Mouse (Mus musculus) forelimb bud, embryonic 11.5 days (tissue): ENCODE data around the gene Cemip2.
A peak's percentile ranks its signal among the peaks of the same experiment; 100 is the strongest.

Source experiments
- DNase-seq: peaks from one replicate; pipeline ENCODE4 v3.0.0-alpha.2; 2012; ENCODE audit warnings: low read depth, low spot score

Cemip2 gene

DNA sequence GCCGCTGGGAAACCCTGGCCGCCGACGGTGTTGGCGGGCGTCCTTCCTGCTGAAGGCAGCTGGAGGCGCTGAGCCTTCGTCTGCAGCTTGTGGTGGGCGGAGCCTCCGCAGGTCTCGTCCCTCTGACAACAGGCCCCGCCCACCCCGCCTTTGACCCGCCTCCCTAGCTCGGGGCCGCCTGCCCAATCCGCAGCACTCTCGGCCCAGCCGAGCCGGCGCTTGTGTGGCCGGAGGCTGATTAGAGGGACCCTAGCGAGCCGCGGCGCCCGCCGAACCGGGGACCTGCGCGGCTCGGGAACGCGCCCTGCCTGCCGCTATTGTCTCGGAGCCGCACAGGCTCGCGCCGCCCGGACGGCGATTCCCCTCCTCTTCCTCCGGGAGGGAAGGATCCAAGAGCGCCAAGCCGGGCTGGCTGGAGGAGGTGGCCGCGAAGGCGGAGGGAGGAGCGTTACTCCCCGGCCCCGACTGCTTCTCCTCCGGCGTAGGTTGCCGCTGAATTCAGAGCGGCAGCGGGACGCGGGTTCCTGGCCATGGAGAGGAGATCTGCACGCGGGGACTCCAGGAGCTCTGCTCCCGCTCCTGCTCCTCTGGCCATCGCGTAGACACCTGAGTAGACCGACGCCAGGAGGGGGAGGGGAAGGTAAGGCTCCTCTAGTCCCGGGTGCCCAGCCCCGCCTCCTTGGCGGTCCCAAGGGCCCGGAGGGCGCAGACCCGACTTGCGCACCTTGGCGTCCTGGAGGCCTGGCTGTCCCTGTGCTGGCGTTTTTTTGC is at the start of gene Cemip2:
Gene Cemip2 (plus strand): TSS at position 196 of the 771 bp plus-strand sequence.
- DNase-seq = peak; percentile 92

DNA sequence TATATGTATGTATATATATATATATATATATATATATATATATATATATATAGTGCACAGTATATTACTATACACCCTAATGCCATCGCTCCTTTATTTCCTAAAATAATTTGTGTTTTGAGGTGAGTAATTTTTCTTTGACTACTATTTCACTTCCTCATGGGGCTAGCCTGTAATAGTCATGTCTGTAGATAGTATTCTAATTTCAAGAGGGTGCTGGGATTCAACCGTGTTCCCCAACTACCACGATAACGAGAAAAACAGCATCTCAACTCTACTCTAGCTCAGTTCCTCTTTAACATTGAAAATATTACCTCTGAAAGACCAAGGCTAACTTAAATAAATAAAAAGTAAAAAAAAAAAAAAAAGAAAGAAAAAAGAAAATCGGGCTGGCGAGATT is 49.8 kb upstream of the Cemip2 start:
- DNase-seq = no peak

DNA sequence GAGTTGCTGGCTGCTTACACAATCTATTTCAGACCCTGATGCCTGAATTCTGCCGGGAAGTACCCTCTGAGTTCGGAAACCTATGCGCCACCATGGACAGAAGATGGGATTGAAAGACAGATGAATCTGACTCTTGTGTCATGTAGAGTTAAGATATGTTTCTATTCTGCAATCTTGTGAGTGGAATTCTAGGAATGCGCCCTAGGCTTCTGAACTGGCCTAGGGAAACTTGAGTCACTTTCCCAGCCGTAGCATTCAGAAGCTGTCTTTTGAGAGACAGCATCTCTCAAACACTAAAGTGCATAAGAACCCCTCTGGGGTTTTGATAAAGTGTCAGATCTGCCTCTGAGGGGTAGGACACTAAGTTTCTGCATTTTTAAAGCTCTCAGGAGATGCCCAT is 46.3 kb upstream of the Cemip2 start:
- no peak for DNase-seq

DNA sequence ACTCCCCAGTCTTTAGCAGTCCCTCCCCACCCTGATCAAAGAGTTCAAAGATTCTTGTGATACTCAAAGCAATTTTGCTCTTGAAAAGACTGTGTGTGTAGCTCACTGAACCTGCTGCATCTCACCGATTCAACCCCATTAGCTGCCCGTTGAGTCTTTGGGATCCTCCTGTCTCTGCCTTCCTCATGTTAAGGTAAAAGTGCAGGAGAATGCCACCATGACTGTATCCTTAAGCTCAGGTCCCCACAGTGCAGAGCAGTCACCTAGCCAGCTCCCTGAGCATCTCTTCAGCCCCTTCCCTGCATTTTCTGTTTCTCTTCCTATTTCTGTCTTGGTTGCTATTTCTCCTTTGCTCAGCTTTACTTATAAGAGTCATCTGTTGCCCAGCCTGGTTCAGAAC is 45.0 kb upstream of the Cemip2 start:
- no peak for DNase-seq

DNA sequence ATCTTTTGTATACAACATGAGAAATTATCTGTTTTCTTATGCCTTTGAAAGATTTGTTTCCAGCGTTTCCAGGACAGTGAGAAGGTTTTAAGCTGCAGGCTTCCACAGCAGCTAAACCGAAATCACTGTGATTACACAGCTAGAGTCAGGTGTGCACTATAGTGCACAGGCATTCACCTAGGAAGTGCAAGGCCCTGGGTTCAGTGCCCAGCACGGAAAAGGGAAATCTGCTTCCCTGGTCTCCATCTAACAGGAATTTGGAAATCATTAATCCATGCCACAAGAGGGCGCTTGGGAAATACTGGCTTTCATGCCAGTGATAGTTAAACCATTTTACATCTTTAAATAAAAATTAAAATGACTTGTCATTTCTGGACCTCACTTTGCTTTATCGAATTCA is 44.0 kb upstream of the Cemip2 start:
- DNase-seq = peak; percentile 34

DNA sequence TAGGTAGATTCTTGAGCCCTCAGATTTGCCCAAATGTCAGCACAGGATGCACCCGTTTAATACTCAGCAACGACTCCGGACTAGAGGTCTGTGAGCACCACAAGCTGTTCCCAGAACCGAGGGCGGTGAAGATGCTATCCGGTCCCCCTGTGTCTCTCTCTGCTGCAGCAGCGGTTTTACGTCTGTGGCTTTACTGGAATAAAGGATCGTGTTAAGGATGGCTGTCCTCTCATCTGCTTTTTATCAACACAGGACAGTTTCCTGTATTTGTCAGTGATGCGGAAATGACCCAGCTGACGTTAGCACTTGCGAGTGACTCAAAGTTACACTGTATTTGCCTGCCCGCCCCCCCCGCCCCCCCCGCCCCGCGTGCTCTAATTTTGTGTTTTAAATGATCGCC is 40.7 kb upstream of the Cemip2 start:
- DNase-seq = no peak

DNA sequence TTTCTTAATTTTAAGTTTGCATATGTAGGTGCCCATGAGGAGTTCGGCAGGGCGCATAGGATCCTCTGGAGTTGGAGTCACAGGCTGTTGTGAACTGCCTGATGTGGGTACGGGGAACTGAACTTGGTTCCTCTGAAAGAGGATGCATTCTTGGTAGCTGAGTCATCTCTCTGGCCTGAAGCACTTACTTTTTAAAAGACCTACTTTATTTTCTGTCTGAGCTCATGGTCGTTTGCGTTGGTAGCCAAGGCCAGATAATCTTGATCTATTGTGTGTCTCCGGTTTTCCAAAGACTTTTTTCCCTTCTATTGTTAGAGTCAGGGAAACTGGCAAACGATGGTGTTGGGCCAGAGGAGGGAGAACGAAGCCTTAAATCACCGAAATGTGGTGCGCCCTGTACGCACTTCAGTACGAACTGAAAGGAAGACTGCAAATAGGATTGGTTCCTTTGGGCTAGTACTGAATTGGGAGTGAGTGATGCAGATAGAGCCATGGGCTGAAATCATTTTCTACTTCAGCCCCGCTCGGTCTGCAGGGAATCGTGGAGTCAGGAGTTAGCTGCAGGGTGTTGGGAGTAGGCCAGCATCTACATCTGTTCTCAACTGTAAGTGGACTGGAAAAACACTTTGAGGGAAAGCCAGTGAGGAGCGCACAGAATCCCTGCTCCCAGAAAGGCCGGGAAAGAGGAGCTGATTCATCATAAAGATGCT is 40.1 kb upstream of the Cemip2 start:
- no peak for DNase-seq

DNA sequence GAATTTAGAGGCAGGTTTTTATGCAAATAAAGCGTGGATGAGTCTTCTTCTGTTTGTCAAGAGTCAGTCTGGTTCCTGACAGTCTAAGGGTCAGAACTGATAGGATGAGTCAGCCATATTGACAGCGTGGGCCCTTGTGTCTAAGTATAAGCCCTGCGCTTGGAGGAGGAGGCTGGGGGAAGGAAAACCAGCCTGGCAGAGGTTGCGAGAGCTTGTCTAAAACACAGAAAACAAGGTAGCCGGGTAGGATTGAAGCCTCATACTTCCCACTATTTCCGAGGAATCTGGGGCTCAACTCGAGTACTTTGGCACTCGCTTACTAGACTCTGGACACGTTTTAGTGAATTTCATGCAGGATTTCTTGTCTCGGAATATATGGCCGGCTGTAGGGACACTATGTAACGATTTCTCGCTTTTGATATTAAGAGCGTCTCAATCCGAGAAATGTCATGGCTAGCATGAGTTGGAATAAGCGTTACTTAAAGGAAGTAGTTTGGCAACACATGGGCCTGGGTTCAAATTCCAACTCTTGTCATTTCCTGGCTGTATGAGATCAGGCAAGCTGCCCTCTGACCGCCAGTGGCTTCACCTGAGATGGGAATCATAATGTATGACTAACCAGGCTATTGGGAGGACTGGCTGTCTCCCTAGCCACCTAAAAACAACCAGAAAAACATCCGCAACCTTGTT is 39.4 kb upstream of the Cemip2 start:
- DNase-seq = no peak

DNA sequence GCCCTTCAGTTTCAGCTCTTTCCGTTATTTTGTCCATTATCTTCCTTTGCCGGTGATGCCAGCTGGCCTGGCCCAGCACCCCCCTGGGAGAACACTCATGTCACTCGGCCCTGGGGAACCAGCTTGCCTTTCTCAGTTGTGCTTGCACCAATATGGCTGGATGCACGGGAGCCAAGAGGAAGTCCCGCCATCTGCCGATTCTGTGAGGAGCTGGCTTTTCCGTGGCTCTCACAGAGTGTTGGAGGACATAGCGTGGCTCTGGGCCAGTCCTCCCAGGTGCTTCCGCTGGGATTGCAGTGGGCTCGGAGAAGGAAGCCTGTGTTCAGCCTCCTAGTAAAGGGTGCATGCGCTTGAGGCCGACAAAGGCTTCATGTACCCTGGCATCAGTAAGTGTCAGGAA is 36.0 kb upstream of the Cemip2 start:
- no peak for DNase-seq

DNA sequence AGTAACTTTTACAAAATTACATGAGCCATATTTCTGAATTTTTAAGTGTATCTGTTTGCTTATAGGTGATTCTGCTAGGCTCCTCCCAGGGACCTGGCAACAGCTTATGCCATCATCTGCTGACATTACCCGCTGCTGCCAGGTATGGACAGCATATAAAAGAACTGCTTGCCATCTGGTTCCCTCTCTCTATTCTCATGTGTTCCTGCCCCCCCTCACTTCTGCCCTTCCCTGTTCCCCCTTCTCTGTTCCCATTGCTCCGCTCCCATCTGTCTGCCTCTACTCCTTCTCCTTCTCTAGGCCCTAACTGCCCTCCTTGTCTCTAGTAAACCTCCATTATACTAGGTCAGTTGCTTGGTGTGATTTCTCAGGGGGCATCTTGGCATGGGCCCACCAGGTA is 32.6 kb upstream of the Cemip2 start:
- no peak for DNase-seq

DNA sequence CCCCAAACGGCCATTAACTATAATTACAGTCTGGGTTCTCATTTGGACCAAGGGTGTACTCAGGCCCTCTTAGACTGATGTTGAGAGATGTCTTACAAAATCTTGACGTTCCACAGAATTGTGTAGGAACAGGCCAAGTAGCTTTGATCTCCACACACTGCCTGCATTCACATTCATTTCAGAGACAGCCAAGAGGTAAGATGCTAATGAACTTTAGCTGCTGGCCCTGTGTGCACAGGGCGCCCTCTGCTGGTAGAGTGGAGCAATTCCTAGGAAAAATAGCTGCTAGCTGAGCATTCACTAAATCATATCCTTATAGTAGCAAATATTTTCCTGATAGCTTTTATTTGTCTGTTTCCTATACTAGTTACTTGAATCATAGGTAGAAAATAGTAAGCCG is 30.8 kb upstream of the Cemip2 start:
- DNase-seq = peak; percentile 68

DNA sequence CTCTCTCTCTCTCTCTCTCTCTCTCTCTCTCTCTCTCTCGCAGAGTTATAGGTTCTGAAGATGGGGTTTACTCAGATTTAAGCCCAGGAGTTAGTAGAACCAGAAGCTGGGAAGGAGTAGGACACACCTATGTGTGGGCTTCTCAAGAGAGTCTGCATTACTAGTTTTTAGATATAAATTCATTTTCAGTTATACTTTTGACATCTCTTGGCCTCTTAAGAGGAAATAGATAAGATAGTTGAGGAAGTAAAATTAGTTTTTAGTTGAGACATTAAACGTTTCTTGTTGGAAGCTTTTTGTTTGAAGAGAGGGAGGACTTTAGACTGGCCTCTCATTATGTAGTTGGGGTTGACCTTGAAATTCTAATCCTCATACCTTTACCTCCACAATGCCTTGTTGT is 28.0 kb upstream of the Cemip2 start:
- no peak for DNase-seq

DNA sequence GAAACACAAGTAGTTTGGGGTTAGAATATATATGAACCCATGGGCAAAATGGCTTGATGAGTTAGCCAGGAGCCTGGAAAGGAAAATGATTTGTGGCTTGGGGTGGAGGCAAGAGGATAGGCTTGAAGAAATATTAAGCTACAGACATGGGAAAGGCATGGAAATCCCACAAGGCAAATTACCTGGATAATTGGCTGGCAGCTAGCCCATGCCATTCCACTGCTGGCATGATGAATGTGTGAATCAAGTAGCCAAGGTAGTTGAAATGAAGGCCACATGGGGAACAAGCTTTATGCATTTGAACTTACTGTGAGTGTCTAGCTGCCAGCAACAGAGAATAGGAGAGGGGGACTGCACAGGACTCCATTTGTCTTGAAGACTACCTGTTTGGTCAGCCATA is 16.5 kb upstream of the Cemip2 start:
- no peak for DNase-seq

DNA sequence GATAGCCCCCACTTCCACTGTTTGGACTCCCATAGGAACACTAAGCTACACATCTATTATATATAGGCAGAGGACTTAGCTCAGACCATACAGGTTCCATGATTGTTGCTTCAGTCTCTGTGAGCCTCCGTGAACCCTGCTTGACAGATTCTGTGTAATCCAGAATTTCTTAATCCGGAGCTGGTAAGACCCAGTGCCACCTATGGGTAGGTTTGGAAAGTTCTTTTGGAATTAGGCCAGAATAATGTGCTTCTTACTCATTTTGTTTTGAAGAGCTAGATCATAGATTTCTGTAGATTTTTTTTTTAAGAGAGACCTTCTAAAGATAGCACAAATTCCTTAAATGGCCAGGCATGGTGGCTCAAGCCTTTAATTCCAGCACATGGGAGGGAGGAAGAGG is 14.1 kb upstream of the Cemip2 start:
- DNase-seq = no peak

DNA sequence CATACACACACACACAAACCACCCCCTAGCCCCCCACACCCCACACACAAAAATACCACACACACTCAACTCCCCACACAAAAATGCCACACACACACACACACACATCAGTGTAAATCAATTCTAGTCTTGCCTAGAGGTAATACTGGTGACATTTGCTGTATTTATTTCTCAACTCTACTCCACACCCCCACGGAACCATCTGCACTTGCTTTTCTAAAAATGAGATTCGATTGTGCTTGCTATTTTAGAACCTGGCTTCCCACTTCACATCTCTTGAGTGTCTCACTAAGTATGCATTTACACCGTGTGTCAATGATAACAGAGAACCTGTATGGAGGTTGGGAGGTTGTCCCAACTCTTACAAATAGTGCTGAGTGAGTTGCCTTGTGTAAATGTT is 13.4 kb upstream of the Cemip2 start:
- DNase-seq = no peak

DNA sequence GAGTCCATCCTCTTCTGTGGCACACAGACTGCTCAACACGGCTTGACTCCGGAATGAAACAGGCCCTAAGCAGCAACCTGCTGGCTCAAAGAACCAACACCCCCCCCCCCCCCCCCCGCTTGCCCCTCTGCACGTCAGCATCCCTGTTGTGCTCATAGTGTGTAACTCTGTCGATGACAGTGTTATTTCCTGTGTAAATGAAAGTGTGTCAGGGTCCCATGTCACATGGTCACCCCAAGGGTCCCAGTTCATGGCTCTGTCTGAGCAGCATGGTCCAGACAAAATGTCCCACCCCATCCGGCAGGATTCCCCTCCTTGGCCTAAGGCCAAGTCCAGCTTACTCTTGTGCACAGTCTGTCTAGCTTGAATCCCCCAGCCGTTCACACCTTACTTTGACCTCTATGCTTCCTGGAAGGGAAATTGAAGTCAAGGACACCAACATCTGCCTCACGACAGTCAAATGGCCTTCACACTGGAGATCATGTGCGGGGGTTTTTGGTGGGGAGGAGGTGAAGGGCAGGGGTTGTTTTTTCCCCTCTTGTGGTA is 10.6 kb upstream of the Cemip2 start:
- DNase-seq = no peak

DNA sequence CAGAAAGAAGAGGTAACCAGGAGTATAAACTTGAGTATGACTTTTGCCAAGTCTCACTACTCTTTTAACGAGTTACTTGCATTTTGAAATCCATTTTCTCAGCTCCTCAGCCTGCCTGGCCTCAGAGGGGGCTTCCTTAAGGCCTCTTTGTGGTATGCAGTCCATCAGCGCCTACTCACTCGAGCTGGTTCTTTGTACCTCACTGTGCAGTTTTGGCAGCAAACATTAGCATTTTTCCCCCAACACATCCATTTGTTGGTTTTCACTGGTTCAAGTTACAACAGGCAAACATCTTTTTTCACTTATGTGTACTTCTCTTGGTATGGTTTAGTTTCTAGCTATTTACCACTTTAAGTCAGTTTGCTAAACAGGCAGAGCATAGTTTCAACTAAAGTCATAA is 8.3 kb upstream of the Cemip2 start:
- DNase-seq = no peak

DNA sequence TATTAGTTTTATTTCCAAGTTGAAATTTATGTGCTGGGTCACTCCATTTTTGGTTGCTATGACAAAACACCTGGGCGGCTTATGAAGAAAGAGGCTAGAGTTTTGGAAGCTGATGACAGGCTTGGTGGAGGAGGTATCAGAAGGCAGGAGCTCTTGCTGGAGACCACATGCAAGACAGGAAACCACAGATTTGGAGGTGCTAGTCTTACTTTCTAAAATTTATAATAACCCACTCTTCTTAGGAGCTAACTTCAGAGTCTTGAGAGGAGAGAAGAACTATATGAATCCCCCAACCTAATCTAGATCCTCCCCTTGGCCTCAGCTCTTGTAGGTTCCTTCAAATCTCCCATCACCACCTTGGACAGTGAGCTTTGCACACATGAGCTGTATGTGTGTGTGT is 6.6 kb upstream of the Cemip2 start:
- no peak for DNase-seq

DNA sequence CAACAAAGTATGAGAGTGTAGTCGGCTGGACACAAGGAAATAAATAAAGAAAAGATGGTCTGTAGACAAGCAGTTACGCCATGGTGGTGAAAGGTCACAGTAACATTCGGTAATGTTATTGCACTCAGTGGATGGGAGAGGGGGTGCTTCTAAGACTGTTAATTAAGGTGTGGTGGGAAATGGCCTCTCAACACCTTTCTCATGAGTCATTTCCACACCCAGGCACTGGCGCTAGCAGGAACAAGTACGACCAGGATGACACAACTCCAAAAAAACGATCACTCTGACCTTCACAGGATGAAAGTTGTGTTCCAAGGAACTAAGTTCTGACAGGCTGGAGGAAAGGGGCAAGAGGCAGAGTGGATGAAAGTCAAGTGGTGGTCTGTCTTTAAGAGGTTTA is 4.5 kb upstream of the Cemip2 start:
- DNase-seq = no peak

DNA sequence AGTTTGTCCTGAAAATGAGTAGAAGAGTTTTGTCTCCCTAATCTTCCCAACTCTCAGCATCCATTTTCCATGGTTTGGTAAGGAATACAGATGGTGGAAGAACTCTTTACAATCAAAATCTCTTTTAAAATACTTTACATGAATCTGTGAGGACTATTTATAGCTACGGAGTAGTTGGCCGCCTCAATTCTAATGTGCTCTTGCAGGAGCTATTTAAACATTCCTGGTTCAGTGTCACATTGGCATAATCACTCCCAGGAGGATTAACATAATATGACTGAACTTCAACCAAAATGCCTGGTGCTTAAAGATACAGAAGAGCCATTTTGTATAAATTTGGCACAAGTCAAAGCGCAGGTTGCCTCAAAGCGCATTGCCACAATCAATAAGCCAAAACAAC is 2.5 kb upstream of the Cemip2 start:
- DNase-seq = no peak

DNA sequence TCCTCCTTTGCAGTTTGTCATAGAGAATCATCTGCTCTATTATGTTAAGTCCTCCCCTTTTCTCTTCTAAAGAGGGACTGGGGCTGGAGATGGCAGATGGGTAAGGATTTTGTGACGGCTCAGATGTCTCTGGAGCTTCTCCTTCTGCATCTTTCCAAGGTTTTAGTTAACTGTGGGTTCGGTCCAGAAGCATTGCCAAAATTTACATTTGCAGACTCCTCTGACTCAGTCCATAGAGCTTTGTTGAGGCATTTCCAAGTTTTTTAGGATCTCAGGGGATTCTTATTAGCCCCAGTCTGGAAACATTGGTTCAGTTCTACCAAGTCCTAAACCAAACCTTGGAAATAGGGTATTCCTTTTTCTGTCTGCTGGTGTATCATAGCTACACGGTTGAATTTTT is 1.5 kb upstream of the Cemip2 start:
- DNase-seq = no peak

DNA sequence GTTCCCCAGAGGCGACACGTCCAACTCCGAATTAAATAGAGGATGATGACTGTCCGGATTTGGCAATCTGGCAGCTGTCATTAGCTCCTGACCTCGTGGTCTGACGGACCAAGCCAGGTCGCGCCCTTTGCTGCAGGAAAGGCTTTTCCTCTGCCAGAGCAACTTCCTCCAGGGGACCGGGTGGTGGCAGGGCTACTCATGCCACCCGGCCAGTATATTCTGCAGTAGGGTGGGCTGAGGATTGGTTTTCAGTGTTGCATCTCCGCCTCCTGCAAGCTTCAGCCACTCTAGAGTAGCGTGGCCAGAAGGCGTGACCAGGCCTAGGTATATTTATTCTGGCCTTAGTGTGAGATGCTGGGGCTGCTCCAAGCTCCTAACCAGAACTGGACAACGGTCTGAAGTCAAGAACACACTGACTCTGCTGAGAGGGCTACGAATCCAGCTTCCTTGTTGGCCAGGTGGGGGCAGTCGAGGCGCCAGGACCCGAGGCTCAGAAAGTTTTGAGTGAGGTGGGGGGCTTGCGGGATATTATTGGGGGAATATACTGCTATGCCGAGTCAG is 891 bp upstream of the Cemip2 start:
- peak; percentile 43 for DNase-seq
